Mouse (Mus musculus) cerebellum, adult 8-10 months (tissue): ENCODE measurements around the gene Psmb7.

Source experiments
- DNase-seq: peaks from one replicate; pipeline ENCODE4 v3.0.0; 2022

The Psmb7 gene

DNA sequence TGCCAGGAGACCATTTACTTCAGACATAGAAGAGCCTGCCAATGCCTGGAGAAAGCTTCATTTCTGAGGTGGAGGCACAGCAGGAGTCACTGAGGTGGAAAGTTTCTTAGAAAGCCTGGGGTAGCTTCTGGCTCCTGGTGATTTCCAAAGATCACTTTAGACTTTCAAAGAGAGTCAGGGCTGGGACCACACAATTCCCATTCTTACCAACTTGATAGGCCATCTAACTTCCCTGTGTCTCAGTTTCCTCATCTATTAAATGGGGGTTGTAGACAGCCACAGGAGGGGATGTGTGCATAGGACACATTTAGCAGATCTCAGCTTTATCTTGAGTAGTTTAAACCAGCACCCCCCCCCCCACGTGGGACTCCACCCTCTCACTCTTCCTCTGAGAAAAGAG, 101.5 kb downstream of the Psmb7 start:
- no peak for DNase-seq

DNA sequence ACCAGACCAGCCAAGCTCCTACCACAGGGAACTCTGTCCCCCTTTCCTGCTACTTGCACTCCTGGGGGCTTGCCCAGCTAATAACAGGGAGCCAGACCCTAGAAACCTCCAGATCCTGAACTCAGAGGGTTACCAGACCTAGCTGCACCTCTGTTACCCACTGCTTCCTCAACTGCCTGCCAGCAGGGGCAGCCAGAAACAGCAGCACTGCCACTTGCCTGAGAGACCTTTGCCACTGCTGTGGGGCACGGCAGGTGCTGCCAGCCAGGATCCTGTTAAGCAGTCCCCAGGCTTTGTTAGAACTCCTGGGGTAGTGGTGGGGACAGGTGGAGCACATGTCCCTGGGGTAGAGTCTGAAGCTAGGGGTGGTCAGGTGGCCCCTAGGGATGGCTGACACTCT, 102.3 kb downstream of the Psmb7 start:
- peak; percentile 32 for DNase-seq

DNA sequence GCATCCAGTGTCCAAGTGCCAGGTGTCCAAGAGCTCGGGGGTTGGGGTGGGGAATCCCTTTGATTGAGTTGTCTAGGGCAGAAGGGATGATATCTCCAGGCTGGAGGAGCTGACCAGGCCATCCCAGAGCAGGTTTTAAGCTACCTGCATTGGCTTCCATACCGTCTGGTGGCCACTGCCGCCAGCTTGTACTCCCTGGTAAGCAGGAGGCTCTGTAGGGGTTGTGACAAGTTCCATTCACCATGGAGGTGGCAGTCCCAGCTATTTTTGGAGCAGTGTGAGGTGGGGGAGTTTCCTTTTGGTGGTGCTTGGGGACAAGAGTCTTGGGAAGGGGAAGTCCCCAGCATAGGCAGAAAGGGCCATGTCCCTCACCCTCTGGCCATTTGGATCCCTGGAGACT, 102.8 kb downstream of the Psmb7 start:
- peak; percentile 55 for DNase-seq

DNA sequence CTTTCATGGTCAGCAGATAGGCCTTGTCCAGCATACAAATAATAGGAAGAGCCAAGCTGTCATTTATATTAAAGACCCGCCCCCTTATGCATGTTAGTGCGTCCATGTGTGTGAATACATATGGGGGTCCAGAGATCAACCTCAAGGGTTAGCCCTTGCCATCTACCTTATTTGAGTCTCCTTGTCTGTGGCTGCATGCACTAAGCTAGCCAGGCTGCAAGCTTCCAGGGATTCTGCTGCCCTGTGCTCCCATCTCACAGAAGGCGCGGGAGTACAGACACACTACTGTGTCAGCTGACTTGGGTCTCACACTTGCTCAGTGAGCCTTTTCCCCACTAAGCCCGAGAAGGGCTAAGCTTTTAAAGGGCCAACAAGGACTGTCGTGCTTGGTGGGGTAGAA, 103.2 kb downstream of the Psmb7 start:
- peak; percentile 37 for DNase-seq

DNA sequence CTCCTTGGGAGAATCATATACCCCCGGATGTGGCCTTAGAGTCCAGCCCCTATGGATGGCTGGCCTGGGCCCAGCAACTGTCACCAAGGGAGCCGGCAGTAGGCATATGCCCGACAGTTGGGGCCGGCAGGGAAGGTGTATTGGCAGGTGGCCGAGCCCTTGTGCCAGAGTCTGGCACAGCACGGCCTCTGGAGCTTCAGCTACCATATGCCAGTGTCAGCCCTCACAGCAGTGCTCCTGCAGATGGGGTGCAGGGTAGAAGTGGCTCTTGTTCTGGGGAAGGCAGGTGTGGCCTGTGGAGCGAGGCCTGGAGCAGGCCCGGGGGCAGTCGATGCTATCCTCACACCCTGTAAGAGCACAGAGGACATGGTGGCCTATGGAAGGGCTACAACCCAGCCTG, 104.2 kb downstream of the Psmb7 start:
- peak; percentile 96 for DNase-seq
